23 mouse cellular contexts compared by ENCODE assay signal in the genomic region with DNA sequence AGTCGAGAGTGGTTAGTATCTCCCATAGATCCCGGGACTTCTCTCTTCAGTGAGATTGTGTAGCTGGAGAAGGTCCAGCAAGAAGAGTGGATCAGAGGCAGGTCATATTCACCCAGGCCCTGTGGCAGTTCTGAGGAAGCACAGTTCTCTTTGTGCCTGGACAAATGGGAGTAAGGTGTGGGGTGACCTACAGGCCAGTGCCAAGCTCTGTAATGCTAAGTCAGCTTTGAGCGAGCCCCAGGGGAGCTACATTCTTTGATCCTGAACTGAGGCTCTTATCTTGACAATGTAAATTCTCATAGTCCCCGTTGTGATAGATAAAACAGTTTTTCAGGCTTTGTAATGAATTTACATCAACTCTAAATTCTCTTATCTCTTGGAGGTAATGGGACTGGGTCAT.
"Had no signal": no experiment of that assay in that cellular context is flagged by ENCODE, and none has a peak within 500 bp of the region (broad histone marks: within the 10 kb centered on the region; RNA-seq: fewer than 3 reads in every experiment).

No protein-coding gene starts in this region.

- DNase-seq: kidney, adult 11 months; kidney, adult 8-10 months; kidney, postnatal 10 days; kidney, postnatal 36 days; layer of hippocampus, postnatal 36 days; left cerebral cortex, postnatal 4 days; liver, postnatal 0 days; lung, embryonic 14.5 days; retina, postnatal 1 day; thymus, adult 2 months; thymus, postnatal 14 days; thymus, postnatal 4 days had no signal

- H3K27ac ChIP-seq: kidney, embryonic 15.5 days; left cerebral cortex, adult 2 months; limb, embryonic 12.5 days; limb, embryonic 15.5 days; liver, embryonic 14.5 days; macrophage; midbrain, embryonic 12.5 days; midbrain, embryonic 15.5 days; neural tube, embryonic 13.5 days had no signal

- H3K9me3 ChIP-seq: kidney, embryonic 15.5 days; limb, embryonic 12.5 days; limb, embryonic 15.5 days; midbrain, embryonic 12.5 days; midbrain, embryonic 15.5 days; neural tube, embryonic 13.5 days had no signal

- H3K4me2 ChIP-seq: kidney, embryonic 15.5 days; limb, embryonic 12.5 days; limb, embryonic 15.5 days; liver, embryonic 11.5 days; lung, embryonic 14.5 days; midbrain, embryonic 12.5 days; midbrain, embryonic 15.5 days; neural tube, embryonic 13.5 days had no signal

- H3K36me3 ChIP-seq: kidney, embryonic 15.5 days; limb, embryonic 12.5 days; midbrain, embryonic 12.5 days; midbrain, embryonic 15.5 days; neural tube, embryonic 13.5 days had no signal

- ATAC-seq: liver, postnatal 0 days; lung, postnatal 0 days; midbrain, embryonic 15.5 days had no signal

- H3K27me3 ChIP-seq: kidney, embryonic 15.5 days; limb, embryonic 12.5 days; limb, embryonic 15.5 days; midbrain, embryonic 12.5 days; midbrain, embryonic 15.5 days; neural tube, embryonic 13.5 days had no signal

- H3K4me1 ChIP-seq: limb, embryonic 12.5 days; limb, embryonic 15.5 days had no signal

- H3K9ac ChIP-seq: kidney, embryonic 15.5 days; limb, embryonic 12.5 days; limb, embryonic 15.5 days; liver, embryonic 14.5 days; liver, postnatal 0 days; lung, embryonic 14.5 days; midbrain, embryonic 12.5 days; midbrain, embryonic 15.5 days; neural tube, embryonic 13.5 days had no signal

- H3K4me3 ChIP-seq: kidney, embryonic 15.5 days; left cerebral cortex, adult 2 months; limb, embryonic 12.5 days; limb, embryonic 15.5 days; midbrain, embryonic 12.5 days; midbrain, embryonic 15.5 days; neural tube, embryonic 13.5 days had no signal
